Mouse (Mus musculus) forebrain, embryonic 14.5 days (tissue): Measurements from ENCODE around the gene Klhdc1. TPM values are rescaled to one million over a fixed set of nuclear protein-coding genes. Genes with fewer than 3 reads are reported as not detected.

ENCODE experiments used
- ATAC-seq: fragments of 200-750 bp; cut with Nextera tagmentation; 2 replicates; pipeline ENCODE4 v1.8.0; 2017; ENCODE audit warnings: mild to moderate bottlenecking, moderate library complexity
- DNase-seq: peaks from one replicate; pipeline ENCODE4 v3.0.0-alpha.2; 2015; ENCODE audit warnings: low spot score
- H3K27ac ChIP-seq: fragments of 300-500 bp; sonication (generic); 2 replicates; pipeline ENCODE4 v1.5.1; 2014; ENCODE audit warnings: low read depth, mild to moderate bottlenecking, control low read depth, low read length, moderate library complexity
- H3K27me3 ChIP-seq: fragments of 300-500 bp; sonication (generic); replicated peaks from 2 replicates; pipeline ENCODE4 v1.6.1; 2014; ENCODE audit warnings: low read length, control low read depth, mixed read lengths; ENCODE audit not compliant: control insufficient read depth, insufficient read depth
- H3K36me3 ChIP-seq: fragments of 300-500 bp; sonication (generic); 2 replicates; pipeline ENCODE4 v1.6.1; 2014; ENCODE audit warnings: low read length, control low read depth; ENCODE audit not compliant: control insufficient read depth, insufficient read depth
- H3K4me1 ChIP-seq: fragments of 300-500 bp; sonication (generic); 2 replicates; pipeline ENCODE4 v1.6.1; 2014; ENCODE audit warnings: antibody characterized with exemption, low read length, control low read depth; ENCODE audit not compliant: control insufficient read depth, insufficient read depth
- H3K4me2 ChIP-seq: fragments of 300-500 bp; sonication (generic); 2 replicates; pipeline ENCODE4 v1.6.1; 2014; ENCODE audit warnings: mild to moderate bottlenecking, control low read depth, low read length
- H3K4me3 ChIP-seq: fragments of 300-500 bp; sonication (generic); 2 replicates; pipeline ENCODE4 v1.5.1; 2014; ENCODE audit warnings: low read depth, low read length, control low read depth
- H3K9ac ChIP-seq: fragments of 300-500 bp; sonication (generic); 2 replicates; pipeline ENCODE4 v1.6.1; 2014; ENCODE audit warnings: mild to moderate bottlenecking, low read length, control low read depth, moderate library complexity
- H3K9me3 ChIP-seq: fragments of 300-500 bp; sonication (generic); replicated peaks from 2 replicates; pipeline ENCODE4 v1.6.1; 2016; ENCODE audit warnings: low read length, control low read depth, mixed read lengths; ENCODE audit not compliant: control insufficient read depth
- WGBS: fragments of 180-500 bp; shearing (Covaris S2); extraction: QIAGEN DNeasy Blood & Tissue Kit; methylation state at CpG from one replicate; pipeline ENCODE4 v1.1.7; 2014; 5-methylcytosine and 5-hydroxymethylcytosine counted together
- polyA plus RNA-seq: library from polyadenylated mRNA; unstranded; fragments of >200 nt; fragmentation: Nextera tagmentation; extraction: Ambion mirVana; gene quantifications from 2 replicates; pipeline ENCODE4 v1.2.1, GENCODE M21; 2014

Klhdc1 gene
- polyA plus RNA-seq, 1 experiment from 2014 or later = 11.9 TPM

GRCm38 (mm10) chr12:69318431-69318830 is 77.5 kb downstream of the Klhdc1 start:
- DNase-seq (no peak), ATAC-seq (no peak)
- Histone ChIP-seq H3K9ac (no peak overlapping the region), H3K4me1 (no peaks in the 10 kb centered on the region), H3K27me3 (no peaks in the 10 kb centered on the region), H3K36me3 (peaks cover 79% of the 10 kb centered on the region), H3K9me3 (no peaks in the 10 kb centered on the region), H3K4me3 (no peak overlapping the region), H3K27ac (no peak overlapping the region), H3K4me2 (no peak overlapping the region)

- H3K9me3 ChIP-seq = no peaks in the 10 kb centered on the region
- WGBS = 94% methylated on average over 3 of the region's 3 CpGs
- H3K4me1 ChIP-seq = no peaks in the 10 kb centered on the region
- H3K9ac ChIP-seq = no peak overlapping the region
- H3K4me3 ChIP-seq = no peak overlapping the region
- no peak overlapping the region for H3K27ac ChIP-seq
- peaks cover 56% of the 10 kb centered on the region for H3K36me3 ChIP-seq
- no peak for DNase-seq
- H3K4me2 ChIP-seq = no peak overlapping the region
- no peaks in the 10 kb centered on the region for H3K27me3 ChIP-seq
- ATAC-seq = no peak
These were observed 90.2 kb downstream of the Klhdc1 start for GRCm38 (mm10) chr12:69331187-69331586.

- Histone ChIP-seq H3K27ac (no peak overlapping the region), H3K4me2 (no peak overlapping the region), H3K9me3 (no peaks in the 10 kb centered on the region), H3K4me3 (no peak overlapping the region), H3K36me3 (peaks cover 56% of the 10 kb centered on the region), H3K27me3 (no peaks in the 10 kb centered on the region), H3K9ac (no peak overlapping the region), H3K4me1 (no peaks in the 10 kb centered on the region)
- DNase-seq (no peak), ATAC-seq (no peak)
- WGBS = 100% methylated on average over 1 of the region's 1 CpGs
These were observed 91.2 kb downstream of the Klhdc1 start for GRCm38 (mm10) chr12:69332147-69332546.

GRCm38 (mm10) chr12:69333547-69333946 is 92.6 kb downstream of the Klhdc1 start:
- Histone ChIP-seq H3K27me3 (no peaks in the 10 kb centered on the region), H3K27ac (no peak overlapping the region), H3K9me3 (no peaks in the 10 kb centered on the region), H3K4me1 (no peaks in the 10 kb centered on the region), H3K4me2 (no peak overlapping the region), H3K9ac (no peak overlapping the region), H3K36me3 (peaks cover 58% of the 10 kb centered on the region), H3K4me3 (no peak overlapping the region)
- DNase-seq (peak; percentile 47), ATAC-seq (no peak)
- 92% methylated on average over 2 of the region's 2 CpGs for WGBS

Other genes with a start within 250 kb of the Klhdc1 start
- gene Rps29, start 82.0 kb upstream of the Klhdc1 start, polyA plus RNA-seq = 1,099 and 1,463 TPM in 2 replicates
- 12.6 and 15.8 TPM in 2 replicates for gene Lrr1, start 72.4 kb upstream of the Klhdc1 start, polyA plus RNA-seq
- 338 and 389 TPM in 2 replicates for gene Rpl36al, start 57.1 kb upstream of the Klhdc1 start, polyA plus RNA-seq
- gene Mgat2, start 57.0 kb upstream of the Klhdc1 start, polyA plus RNA-seq = 35.5 and 38.6 TPM in 2 replicates
- gene Gm49383, start 44.1 kb upstream of the Klhdc1 start, polyA plus RNA-seq = 22.7 and 26.1 TPM in 2 replicates
- gene Dnaaf2, start 42.7 kb upstream of the Klhdc1 start, polyA plus RNA-seq = 5.2 TPM in 2 replicates
- gene Gm49384, start 36.9 kb upstream of the Klhdc1 start, polyA plus RNA-seq = 20.9 and 22.1 TPM in 2 replicates
- 11.3 and 13.9 TPM in 2 replicates for gene Pole2, start 13.0 kb upstream of the Klhdc1 start, polyA plus RNA-seq
- 286 TPM in 2 replicates for gene Klhdc2, start 55.5 kb downstream of the Klhdc1 start, polyA plus RNA-seq
- gene Nemf, start 116.0 kb downstream of the Klhdc1 start, polyA plus RNA-seq = 67.4 and 80.0 TPM in 2 replicates
- 33.8 and 34.5 TPM in 2 replicates for gene Arf6, start 131.0 kb downstream of the Klhdc1 start, polyA plus RNA-seq
- gene Gm9887, start 131.3 kb downstream of the Klhdc1 start, polyA plus RNA-seq = 0.83 and 1.3 TPM in 2 replicates